Mouse (Mus musculus): ENCODE results near the gene Fam102a. TPM values are rescaled to one million over a fixed set of nuclear protein-coding genes. Genes with fewer than 3 reads are reported as not detected.

Gene Fam102a
- total and polyA plus RNA-seq, 2 experiments from 2014 or later: 7.2 to 24.4 TPM

DNA sequence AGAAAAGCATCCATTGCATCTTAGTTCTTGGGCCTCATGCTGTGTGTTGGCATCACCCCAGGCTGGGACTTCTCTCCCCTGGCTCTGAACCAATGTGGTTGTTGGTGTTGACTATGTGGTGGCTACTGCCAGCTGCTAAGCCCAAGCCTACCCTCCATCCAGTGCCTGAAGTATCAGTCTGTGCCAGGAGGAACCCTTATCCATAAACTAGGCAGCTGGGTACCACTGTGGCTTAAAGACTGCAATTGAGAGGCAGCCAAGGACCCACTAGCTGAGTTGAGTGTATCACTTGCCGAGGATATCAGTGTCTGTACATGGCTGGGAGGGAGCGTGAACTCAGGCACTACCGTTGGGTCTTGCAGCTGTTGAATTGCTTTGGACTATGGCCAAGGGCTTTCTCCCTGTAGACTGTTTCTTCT, 7.9 kb downstream of the Fam102a start:
- WGBS: 64% methylated on average over 3 of the region's 3 CpGs
- ATAC-seq (ENCODE audit: low FRiP score) (no peak), DNase-seq (ENCODE audit: low spot score) (peak; percentile 72)
- Histone ChIP-seq H3K9me3 (ENCODE audit: low read length) (no peaks in the 10 kb centered on the region), H3K4me3 (ENCODE audit: low read depth, low read length) (no peak overlapping the region), H3K9ac (replicated peaks; ENCODE audit: low read length, poor library complexity, severe bottlenecking) (no peak overlapping the region), H3K36me3 (ENCODE audit: insufficient read depth, low read length) (no peaks in the 10 kb centered on the region; the same call in 1 of the 2 replicates), H3K4me2 (ENCODE audit: low read depth, low read length, poor library complexity, severe bottlenecking) (no peak overlapping the region), H3K27me3 (ENCODE audit: insufficient read depth, low read length) (no peaks in the 10 kb centered on the region), H3K27ac (ENCODE audit: low read depth, low read length) (no peak overlapping the region), H3K4me1 (ENCODE audit: insufficient read depth, low read length) (peaks cover 8% of the 10 kb centered on the region)
- no peak for TF ChIP-seq CTCF (IDR thresholded peaks at IDR 0.05)

DNA sequence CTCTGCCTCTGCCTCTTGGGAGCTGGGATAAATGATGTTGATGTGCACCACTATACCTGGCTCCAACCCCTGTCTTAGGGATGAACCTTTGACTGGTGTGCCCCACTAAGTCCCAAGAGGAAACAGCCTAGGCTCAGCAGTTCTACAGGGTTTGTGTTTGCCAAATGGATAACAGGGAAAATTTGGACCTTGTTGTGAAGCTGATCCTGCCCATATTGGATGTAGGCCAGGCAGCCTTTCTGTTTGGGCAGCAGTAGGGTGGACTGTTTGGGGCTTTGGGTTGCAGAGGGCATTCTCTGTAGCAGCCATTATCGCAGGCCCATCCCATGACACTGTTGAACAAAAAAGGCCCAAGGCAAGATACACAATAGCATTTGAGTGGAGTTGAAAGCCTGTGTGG, 11.8 kb downstream of the Fam102a start:
- ATAC-seq (ENCODE audit: low FRiP score) (no peak), DNase-seq (ENCODE audit: low spot score) (no peak)
- H3K9me3 ChIP-seq (ENCODE audit: low read length): no peaks in the 10 kb centered on the region
- no peak overlapping the region for H3K4me3 ChIP-seq (ENCODE audit: low read depth, low read length)
- H3K36me3 ChIP-seq (ENCODE audit: insufficient read depth, low read length): no peaks in the 10 kb centered on the region; the same call in 1 of the 2 replicates
- no peak overlapping the region for H3K4me2 ChIP-seq (ENCODE audit: low read depth, low read length, poor library complexity, severe bottlenecking)
- no peak overlapping the region for H3K9ac ChIP-seq (replicated peaks; ENCODE audit: low read length, poor library complexity, severe bottlenecking)
- H3K4me1 ChIP-seq (ENCODE audit: insufficient read depth, low read length): no peaks in the 10 kb centered on the region
- no peaks in the 10 kb centered on the region for H3K27me3 ChIP-seq (ENCODE audit: insufficient read depth, low read length)
- no peak overlapping the region for H3K27ac ChIP-seq (ENCODE audit: low read depth, low read length)
- no peak for TF ChIP-seq CTCF (IDR thresholded peaks at IDR 0.05)
- WGBS: 64% methylated on average over 1 of the region's 1 CpGs

DNA sequence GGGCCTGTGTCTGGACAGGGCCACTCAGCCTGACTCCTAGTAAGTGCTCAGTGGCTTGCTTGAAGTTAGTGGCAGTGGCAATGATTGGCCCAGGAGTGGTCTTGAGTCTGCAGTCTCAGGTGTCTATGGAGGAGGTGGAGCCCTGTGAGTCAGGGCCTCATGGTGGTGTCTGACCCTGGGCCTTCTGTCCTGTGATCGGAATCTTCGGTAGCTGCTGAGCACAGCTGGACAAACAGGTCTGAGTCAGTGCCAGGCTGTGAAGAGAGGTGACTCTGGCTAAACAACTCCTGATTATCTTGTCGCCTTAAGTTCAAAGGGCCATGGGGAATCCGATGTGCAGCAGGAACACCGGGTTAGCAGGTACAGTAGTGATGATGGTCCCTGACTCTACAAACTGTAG, 12.2 kb downstream of the Fam102a start:
- ATAC-seq (ENCODE audit: low FRiP score) (no peak), DNase-seq (ENCODE audit: low spot score) (no peak)
- H3K9ac ChIP-seq (replicated peaks; ENCODE audit: low read length, poor library complexity, severe bottlenecking): no peak overlapping the region
- H3K27ac ChIP-seq (ENCODE audit: low read depth, low read length): no peak overlapping the region
- H3K4me2 ChIP-seq (ENCODE audit: low read depth, low read length, poor library complexity, severe bottlenecking): no peak overlapping the region
- TF ChIP-seq CTCF (IDR thresholded peaks at IDR 0.05): no peak
- H3K27me3 ChIP-seq (ENCODE audit: insufficient read depth, low read length): no peaks in the 10 kb centered on the region
- no peaks in the 10 kb centered on the region for H3K9me3 ChIP-seq (ENCODE audit: low read length)
- 93% methylated on average over 5 of the region's 5 CpGs for WGBS
- no peaks in the 10 kb centered on the region for H3K4me1 ChIP-seq (ENCODE audit: insufficient read depth, low read length)
- no peaks in the 10 kb centered on the region; the same call in 1 of the 2 replicates for H3K36me3 ChIP-seq (ENCODE audit: insufficient read depth, low read length)
- H3K4me3 ChIP-seq (ENCODE audit: low read depth, low read length): no peak overlapping the region

DNA sequence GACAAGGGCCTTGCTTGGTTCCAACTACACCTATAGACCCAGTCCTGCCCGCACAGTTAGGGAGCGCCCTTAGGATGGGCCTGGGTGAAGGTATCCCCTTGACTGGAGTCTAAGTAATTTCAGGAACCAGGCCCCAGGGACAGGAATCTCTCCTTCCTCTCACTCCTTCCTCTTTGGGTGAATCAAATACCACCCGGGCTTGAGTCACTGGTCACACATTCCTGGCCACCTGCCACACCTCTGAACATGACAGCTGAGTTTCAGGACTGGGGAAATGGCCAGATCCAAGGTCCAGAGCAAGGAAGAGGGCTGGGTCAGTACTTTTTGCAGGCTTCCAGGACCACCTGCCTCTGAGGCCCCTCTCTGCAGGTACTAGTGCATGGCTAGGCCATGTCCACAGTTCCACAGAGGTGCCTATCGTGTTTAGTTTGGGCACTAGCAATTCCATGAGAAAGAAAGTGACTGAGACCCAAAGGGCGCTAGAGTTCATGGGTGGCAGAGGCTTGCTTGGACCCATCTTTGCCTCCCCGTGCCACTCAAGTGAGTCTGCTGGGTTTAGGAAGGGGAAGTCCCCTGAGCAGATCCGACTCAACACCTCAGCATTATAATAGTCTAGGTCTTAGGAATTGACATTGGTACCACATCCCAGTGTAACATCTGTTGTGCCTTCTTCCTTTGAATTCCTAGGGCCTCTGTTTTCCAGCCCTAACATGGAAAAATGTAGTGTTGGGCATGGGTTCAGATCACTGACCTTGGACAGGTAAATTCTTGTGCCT, 13.0 kb downstream of the Fam102a start:
- TF ChIP-seq CTCF (IDR thresholded peaks at IDR 0.05): no peak
- Histone ChIP-seq H3K9me3 (ENCODE audit: low read length) (no peaks in the 10 kb centered on the region), H3K9ac (replicated peaks; ENCODE audit: low read length, poor library complexity, severe bottlenecking) (no peak overlapping the region), H3K4me2 (ENCODE audit: low read depth, low read length, poor library complexity, severe bottlenecking) (no peak overlapping the region), H3K27me3 (ENCODE audit: insufficient read depth, low read length) (no peaks in the 10 kb centered on the region), H3K4me1 (ENCODE audit: insufficient read depth, low read length) (no peaks in the 10 kb centered on the region), H3K27ac (ENCODE audit: low read depth, low read length) (no peak overlapping the region), H3K36me3 (ENCODE audit: insufficient read depth, low read length) (no peaks in the 10 kb centered on the region; the same call in 1 of the 2 replicates), H3K4me3 (ENCODE audit: low read depth, low read length) (no peak overlapping the region)
- WGBS: 92% methylated on average over 7 of the region's 7 CpGs
- ATAC-seq (ENCODE audit: low FRiP score) (no peak), DNase-seq (ENCODE audit: low spot score) (no peak)

DNA sequence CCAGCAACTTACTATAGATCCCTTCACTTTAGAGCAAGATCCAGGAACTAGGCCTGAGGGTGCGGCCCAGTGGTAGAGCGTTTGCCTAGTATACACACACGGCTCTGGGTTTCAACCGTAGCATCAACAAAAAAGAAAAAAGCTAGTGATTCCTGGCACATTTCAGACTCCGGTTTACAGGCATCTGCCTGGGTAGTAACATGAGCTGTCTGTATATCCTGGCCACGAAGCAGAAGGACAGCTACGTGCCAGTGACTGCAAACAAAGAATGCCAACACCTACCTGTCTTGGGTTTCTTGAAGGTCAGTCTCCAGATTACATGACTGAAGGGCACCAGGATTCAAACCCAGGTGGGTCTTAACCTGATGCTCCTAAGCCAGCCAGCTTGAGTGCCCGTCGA, 14.0 kb downstream of the Fam102a start:
- Histone ChIP-seq H3K9ac (replicated peaks; ENCODE audit: low read length, poor library complexity, severe bottlenecking) (no peak overlapping the region), H3K36me3 (ENCODE audit: insufficient read depth, low read length) (no peaks in the 10 kb centered on the region; the same call in 1 of the 2 replicates), H3K27ac (ENCODE audit: low read depth, low read length) (no peak overlapping the region), H3K4me2 (ENCODE audit: low read depth, low read length, poor library complexity, severe bottlenecking) (no peak overlapping the region), H3K4me3 (ENCODE audit: low read depth, low read length) (no peak overlapping the region), H3K4me1 (ENCODE audit: insufficient read depth, low read length) (no peaks in the 10 kb centered on the region), H3K27me3 (ENCODE audit: insufficient read depth, low read length) (no peaks in the 10 kb centered on the region), H3K9me3 (ENCODE audit: low read length) (no peaks in the 10 kb centered on the region)
- WGBS: 92% methylated on average over 9 of the region's 9 CpGs
- DNase-seq (ENCODE audit: low spot score) (no peak), ATAC-seq (ENCODE audit: low FRiP score) (no peak)
- TF ChIP-seq CTCF (IDR thresholded peaks at IDR 0.05): no peak

DNA sequence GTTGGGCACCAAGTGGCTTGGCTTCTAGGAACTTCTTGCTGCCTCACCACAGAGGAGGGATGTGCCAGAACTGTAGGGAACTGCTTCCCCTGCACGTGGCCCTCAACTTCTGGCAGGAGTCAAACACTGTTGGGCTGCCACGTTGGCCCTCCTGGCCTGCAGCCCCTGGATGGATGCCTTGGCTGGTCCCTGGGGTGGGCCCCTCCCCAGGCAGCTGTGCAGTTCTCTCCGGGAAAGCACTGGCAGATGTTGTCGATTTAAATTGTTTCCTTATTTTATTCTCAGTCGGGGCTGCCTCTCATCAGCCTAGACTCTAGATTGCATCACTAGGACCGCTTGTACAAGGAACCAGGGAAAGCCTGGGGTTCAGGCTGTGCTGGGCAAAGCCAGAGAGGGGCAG, 14.6 kb downstream of the Fam102a start:
- DNase-seq (ENCODE audit: low spot score) (no peak), ATAC-seq (ENCODE audit: low FRiP score) (no peak)
- 73% methylated on average over 6 of the region's 6 CpGs for WGBS
- TF ChIP-seq CTCF (IDR thresholded peaks at IDR 0.05): no peak
- no peak overlapping the region for H3K9ac ChIP-seq (replicated peaks; ENCODE audit: low read length, poor library complexity, severe bottlenecking)
- H3K4me3 ChIP-seq (ENCODE audit: low read depth, low read length): no peak overlapping the region
- no peak overlapping the region for H3K4me2 ChIP-seq (ENCODE audit: low read depth, low read length, poor library complexity, severe bottlenecking)
- no peaks in the 10 kb centered on the region for H3K27me3 ChIP-seq (ENCODE audit: insufficient read depth, low read length)
- H3K4me1 ChIP-seq (ENCODE audit: insufficient read depth, low read length): no peaks in the 10 kb centered on the region
- H3K36me3 ChIP-seq (ENCODE audit: insufficient read depth, low read length): no peaks in the 10 kb centered on the region; the same call in 1 of the 2 replicates
- H3K9me3 ChIP-seq (ENCODE audit: low read length): no peaks in the 10 kb centered on the region
- no peak overlapping the region for H3K27ac ChIP-seq (ENCODE audit: low read depth, low read length)
